Mouse (Mus musculus) spleen, postnatal 4 days (tissue): ENCODE measurements around the gene Itga4.

ENCODE experiments used
- DNase-seq, 2 experiments: peaks; one replicate each; pipeline ENCODE4 v3.0.0; 2022; ENCODE audit warnings: low spot score in 2 of 2

Itga4 gene

GRCm38 (mm10) chr2:79255192-79256000 lies at the start of gene Itga4:
Gene Itga4, plus strand, starts transcription at chr2:79255426.
- DNase-seq, result peak; percentile 98 to 99

DNA sequence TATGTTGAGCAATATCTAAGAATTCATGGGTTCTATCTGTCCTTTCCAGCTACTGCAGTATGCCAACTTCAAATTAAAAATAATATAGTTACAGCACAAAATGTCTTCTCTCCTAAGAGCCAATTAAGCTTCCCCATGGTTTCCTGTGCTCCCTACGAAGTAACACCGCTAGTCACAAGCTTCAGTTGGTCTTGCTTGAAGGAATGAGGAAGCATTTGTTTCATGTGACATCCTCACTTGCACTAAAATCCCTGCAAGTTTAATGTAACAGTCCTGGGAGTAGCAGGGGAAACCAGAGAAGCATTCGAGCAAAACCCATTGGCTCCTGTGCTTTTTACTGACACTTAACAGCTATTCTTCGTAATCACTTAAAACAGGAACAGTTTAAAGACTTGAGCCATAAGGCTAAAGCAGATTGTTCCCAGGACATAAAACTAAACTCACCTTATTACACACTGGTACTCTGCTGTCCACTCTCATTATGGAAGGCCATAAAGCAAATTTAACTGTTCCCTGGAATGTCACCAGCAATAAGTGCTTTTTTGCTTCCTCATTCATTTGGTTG lies 49.0 kb upstream of the Itga4 start:
- no peak for DNase-seq

DNA sequence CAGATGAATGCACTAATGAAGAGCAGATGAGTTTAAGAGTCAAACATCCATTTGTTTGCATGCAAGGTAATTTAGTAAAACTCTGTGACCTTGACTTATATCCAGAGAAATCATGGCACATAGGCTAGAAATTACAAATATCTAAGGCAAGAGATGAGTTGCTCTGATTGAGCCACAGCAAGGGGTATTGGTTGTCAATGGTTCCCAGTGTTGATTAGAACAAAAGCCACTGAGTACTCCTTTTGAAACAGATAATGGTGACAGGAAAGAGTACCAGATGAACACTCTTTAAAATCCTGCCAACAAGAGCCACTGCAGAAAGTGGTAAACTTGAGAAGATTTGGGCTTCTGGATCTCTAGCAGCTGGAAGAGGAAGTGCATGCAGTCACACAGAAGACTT lies 40.2 kb upstream of the Itga4 start:
- DNase-seq, result no peak

GRCm38 (mm10) chr2:79215479-79215878 lies 39.7 kb upstream of the Itga4 start:
- no peak for DNase-seq

- no peak for DNase-seq
Measured at GRCm38 (mm10) chr2:79224714-79225426, 30.4 kb upstream of the Itga4 start.

DNA sequence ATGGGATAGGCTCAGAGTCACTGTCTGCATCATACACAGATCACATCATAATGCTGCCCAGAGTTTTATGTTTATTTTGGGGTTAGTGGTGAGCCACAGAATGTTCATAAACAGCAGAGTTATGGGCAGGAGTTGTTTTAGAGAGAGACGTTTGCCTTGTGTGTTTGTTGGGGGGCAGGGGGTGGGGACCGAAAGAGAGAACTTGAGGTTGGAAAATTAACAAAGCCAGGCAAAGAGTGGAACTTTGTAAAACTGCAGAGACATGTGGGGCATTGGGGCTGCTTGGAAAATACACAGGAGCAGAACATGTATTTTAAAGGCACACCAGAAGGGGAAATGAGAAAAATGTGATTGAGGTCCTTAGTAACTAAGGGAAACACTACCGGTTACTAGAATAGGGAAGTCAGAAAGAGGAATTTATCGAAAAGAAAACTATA lies 27.4 kb upstream of the Itga4 start:
- DNase-seq, result no peak

- DNase-seq, result no peak
Measured at GRCm38 (mm10) chr2:79231056-79231949, 23.9 kb upstream of the Itga4 start.

DNA sequence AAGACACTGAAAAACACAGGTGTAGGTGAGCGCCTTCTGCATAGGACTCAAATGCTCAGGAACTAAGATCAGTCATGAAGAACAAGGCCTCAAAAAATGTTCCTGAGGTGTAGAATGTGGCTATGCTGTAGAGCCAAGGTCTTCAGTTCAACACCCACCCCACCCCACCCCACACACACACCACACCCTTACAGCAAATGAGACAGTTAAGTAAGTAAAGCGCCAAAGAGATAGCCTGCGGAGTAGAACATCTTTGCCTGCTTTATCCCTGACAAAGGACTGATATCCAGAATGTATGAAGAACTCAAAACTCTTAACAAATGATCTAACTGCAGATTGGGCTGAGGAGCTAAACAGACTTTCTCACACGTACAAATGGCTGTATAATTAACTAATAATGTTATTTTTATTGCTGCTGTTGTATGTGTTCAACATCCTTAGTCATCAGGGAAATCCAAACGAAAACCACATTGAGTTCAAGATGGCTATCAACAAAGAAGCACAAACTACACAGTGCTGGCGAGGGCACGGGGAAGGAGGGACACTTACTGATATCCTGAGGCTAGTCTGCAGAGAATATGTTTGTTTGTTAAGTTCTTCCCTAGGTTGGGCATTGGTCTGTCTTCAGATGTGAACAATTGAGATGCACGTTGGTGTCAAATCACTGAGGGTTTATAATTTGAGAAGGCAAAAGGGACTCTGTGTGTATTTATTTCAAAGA lies 19.3 kb upstream of the Itga4 start:
- DNase-seq, result no peak

DNA sequence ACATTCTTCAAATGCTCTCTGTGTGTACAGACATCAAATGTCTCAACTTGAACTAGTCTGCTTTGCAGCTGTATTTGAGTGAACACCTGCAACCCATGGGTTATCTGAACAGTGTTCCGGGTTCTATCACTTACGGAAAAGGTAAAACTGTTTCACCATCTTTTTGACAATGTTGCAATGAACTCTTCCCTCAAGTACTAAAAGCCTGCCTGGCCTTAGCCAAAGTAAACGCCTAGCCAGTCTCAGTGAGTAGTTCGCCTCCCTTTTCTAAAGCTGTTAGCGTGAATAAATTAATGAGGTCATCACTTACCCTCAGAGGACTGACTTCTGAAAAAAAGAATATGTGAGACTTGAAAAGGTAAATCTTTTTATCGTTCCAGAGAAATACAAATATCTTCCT lies 18.0 kb upstream of the Itga4 start:
- DNase-seq, result no peak

DNA sequence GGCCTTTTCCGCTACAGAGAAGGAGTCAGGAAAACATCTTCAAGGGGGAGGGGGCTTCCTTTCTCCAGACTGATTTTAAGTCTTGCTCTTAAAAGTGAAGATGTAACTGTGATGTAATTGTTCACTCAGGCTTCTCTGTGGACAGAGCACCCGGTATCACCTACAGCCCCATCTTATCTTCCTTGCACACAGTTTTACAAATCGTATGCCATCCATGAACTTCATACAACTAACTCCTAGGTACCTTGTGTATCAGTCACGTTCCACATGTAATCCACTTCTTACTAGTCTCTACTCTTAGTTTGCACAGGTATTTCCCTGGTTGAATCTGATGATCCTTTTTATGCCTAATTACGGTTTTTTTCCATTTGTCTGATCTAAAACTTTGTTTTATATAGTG lies 10.9 kb upstream of the Itga4 start:
- DNase-seq, result no peak

DNA sequence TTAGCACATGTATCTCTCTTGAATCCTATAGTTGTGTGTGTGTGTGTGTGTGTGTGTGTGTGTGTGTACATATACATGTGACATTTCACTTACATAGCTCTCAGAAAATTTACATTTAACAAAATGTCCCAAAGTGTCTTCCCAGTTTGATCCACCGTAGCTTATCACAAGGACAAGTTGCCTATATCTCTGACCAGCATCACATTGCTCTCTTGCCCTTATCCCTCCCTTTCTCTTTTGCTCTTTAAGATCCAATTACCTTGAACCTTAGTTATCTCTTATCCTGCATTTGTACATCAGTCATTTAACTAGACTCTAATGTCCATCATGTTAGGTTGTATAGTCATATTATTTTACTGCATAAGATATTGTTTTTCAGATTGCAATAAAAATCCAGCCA lies 10.5 kb upstream of the Itga4 start:
- DNase-seq, result no peak

GRCm38 (mm10) chr2:79248283-79248682 lies 6.9 kb upstream of the Itga4 start:
- DNase-seq, result no peak

DNA sequence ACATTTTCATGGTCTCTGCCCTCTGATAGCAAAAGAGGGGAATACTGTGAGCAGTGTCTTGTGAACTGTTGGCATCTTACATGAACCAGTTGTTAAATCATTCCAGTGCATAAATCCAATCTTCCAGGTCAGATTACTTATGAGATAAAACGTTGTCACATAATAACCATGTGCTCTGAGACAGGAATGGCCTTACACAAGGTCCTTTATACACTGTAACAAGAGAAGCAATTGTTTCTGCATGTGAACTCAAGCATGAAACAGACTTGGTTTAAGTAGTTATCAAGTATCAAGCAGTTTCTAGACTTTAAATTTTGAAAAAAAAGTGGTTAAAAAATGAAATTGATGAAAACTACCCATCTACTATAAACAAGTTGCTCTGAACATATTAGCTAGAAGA lies 4.7 kb upstream of the Itga4 start:
- no peak for DNase-seq

DNA sequence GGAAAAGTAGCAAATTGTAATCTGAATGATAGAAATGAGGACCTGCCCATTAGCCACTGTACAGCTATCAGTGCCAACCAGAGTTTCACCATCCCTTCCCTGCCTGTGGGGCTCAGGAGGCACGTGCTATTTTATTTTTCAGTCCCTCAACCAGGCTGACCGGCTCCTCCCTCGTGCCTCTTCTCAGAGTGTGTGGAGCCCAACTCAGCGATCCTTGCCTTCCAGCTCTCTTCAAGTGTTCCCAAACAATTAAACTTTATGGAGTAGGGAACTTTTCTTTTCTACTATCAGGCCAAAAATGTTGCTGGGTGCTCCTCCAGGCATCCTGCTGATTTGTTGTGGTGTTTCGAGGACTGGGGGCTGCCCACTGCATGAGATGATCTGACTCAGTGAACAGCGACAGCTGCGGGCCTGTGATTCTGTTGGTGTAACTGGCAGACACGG lies 1.4 kb upstream of the Itga4 start:
- peak; percentile 56 to 76 for DNase-seq

GRCm38 (mm10) chr2:79254588-79255191 lies 536 bp upstream of the Itga4 start:
- DNase-seq, result peak; percentile 56 to 69

DNA sequence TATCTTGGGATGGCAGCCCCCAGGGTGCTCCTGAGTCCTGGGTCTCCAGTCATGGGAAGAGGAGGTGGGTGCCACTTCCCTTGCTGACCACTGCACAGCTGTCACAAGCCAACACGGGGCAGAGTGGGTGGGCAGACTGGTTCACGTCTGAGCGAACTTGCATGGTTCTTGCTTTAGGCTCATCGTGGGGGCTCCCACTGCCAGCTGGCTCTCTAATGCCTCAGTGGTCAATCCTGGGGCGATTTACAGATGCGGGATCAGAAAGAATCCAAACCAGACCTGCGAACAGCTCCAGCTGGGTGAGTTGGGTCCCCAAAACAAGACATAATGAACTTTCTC lies 744 bp downstream of the Itga4 start:
- DNase-seq, result peak; percentile 48 to 83

DNA sequence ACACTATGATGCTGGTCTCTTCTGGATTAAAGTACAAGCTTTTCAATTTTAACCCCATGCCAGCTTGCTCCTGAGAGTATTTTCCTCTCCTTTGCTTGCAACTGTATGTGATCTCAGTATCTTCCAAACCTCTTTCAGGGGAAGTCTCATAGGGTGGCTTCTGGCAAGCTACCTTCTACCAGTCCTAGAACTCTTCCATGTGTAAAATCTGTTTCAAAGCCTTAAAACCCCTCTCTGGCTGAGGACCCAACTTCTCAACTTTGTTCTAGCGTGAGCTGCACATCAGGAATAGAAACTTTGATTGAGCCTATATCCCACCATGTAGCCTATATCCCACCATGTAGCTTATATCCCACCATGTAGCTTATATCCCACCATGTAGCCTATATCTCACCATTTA lies 1.1 kb downstream of the Itga4 start:
- no peak for DNase-seq

DNA sequence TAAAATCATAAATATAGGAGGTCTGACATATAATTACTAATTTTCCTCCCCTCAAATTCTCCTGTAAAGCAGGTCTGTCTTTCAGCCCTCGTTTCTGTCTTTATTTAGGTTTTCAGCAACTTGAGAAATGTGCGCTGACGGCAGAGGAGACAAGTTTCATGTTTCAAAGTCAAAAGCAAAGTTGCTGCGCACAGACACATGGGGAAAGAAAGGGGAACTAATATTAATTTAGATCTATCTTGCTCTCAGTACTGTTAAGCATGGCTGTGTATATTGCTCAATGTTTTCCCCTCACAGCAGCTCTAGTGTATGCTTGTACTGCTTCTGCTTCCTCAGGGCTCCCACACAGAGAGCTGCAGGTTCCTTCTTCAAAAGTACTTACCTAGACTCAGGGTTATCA lies 1.7 kb downstream of the Itga4 start:
- peak in 1 of 2 experiments; percentile 24 for DNase-seq

- DNase-seq, result no peak
Measured at GRCm38 (mm10) chr2:79257411-79257810, 2.2 kb downstream of the Itga4 start.

DNA sequence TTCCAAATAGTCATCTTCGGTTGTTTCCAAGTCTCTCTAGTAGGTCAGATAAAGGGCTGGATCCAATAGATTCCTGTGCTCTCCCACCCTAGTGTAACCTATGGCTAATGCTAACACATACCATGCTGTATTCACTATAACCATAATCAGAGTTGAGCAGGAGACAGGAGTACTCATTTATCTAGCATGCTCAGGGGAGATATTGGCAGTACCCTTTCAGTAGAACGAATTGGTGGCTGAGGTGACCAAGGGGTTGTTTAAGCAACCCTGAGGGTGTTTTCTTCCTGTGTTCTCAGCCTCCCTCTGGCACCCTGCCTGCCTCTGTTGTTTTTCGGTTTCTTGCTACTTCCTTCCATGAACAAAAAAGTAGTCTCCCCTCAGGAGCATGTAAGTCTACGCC lies 4.1 kb downstream of the Itga4 start:
- peak; percentile 69 to 79 for DNase-seq

DNA sequence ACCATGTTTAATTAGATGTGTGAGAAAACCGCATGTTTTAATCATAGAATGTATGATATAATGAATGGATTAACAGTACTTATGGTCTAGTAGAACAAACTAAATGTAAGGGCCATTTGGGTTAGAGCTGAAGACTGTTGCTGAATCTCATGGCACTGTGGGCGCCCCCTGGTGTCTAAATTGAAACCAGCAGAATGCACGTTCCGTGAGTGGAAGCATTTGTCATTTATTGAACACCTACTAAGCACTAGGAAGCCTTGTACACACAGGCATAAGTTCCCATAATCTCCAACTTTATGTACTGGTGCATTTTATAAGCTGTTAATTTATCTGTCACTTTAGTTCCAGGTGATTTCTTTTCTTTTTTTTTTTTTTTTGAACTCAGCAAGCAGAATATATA lies 10.4 kb downstream of the Itga4 start:
- peak; percentile 85 to 95 for DNase-seq
